Mouse (Mus musculus): ENCODE measurements around the gene Fam222a. TPM values are rescaled to one million over a fixed set of nuclear protein-coding genes. Genes with fewer than 3 reads are reported as not detected.

Gene Fam222a
- polyA plus RNA-seq, 1 experiment from 2014 or later = 0.83 TPM

GRCm38 (mm10) chr5:114618851-114619250, 51.0 kb downstream of the Fam222a start:
- ATAC-seq (replicated peaks; ENCODE audit: extremely low read depth, insufficient read depth, low FRiP score) = no peak
- no peak overlapping the region for H3K27ac ChIP-seq (ENCODE audit: low read length)
- H3K27me3 ChIP-seq (ENCODE audit: control insufficient read depth, insufficient read depth, low read length) = no peaks in the 10 kb centered on the region
- H3K9me3 ChIP-seq (replicated peaks; ENCODE audit: control insufficient read depth, low read length) = no peaks in the 10 kb centered on the region
- H3K36me3 ChIP-seq (ENCODE audit: control insufficient read depth, insufficient read depth) = no peaks in the 10 kb centered on the region
- no peak overlapping the region for H3K4me2 ChIP-seq (ENCODE audit: low read depth, low read length)
- WGBS = 29% methylated on average over 8 of the region's 8 CpGs
- H3K4me1 ChIP-seq (ENCODE audit: control insufficient read depth, insufficient read depth, low read length) = no peaks in the 10 kb centered on the region
- H3K9ac ChIP-seq (ENCODE audit: low read length) = no peak overlapping the region
- H3K4me3 ChIP-seq (ENCODE audit: low read length) = no peak overlapping the region

GRCm38 (mm10) chr5:114620305-114620704, 52.5 kb downstream of the Fam222a start:
- ATAC-seq (replicated peaks; ENCODE audit: extremely low read depth, insufficient read depth, low FRiP score) = no peak
- 34% methylated on average over 6 of the region's 6 CpGs for WGBS

GRCm38 (mm10) chr5:114625590-114625989, 57.8 kb downstream of the Fam222a start:
- no peak overlapping the region for H3K4me3 ChIP-seq (ENCODE audit: low read length)
- ATAC-seq (replicated peaks; ENCODE audit: extremely low read depth, insufficient read depth, low FRiP score) = no peak

More at GRCm38 (mm10) chr5:114620305-114620704, 52.5 kb downstream of the Fam222a start:
- Histone ChIP-seq H3K9me3 (replicated peaks; ENCODE audit: control insufficient read depth, low read length) (no peaks in the 10 kb centered on the region), H3K9ac (ENCODE audit: low read length) (no peak overlapping the region), H3K4me2 (ENCODE audit: low read depth, low read length) (no peak overlapping the region), H3K27ac (ENCODE audit: low read length) (no peak overlapping the region), H3K4me3 (ENCODE audit: low read length) (no peak overlapping the region), H3K36me3 (ENCODE audit: control insufficient read depth, insufficient read depth) (no peaks in the 10 kb centered on the region), H3K27me3 (ENCODE audit: control insufficient read depth, insufficient read depth, low read length) (no peaks in the 10 kb centered on the region), H3K4me1 (ENCODE audit: control insufficient read depth, insufficient read depth, low read length) (no peaks in the 10 kb centered on the region)

GRCm38 (mm10) chr5:114631336-114631735, 63.5 kb downstream of the Fam222a start:
- no peak overlapping the region for H3K27ac ChIP-seq (ENCODE audit: low read length)
- no peak overlapping the region for H3K4me3 ChIP-seq (ENCODE audit: low read length)
- 48% methylated on average over 2 of the region's 2 CpGs for WGBS
- no peak overlapping the region for H3K4me2 ChIP-seq (ENCODE audit: low read depth, low read length)
- no peaks in the 10 kb centered on the region for H3K4me1 ChIP-seq (ENCODE audit: control insufficient read depth, insufficient read depth, low read length)
- H3K27me3 ChIP-seq (ENCODE audit: control insufficient read depth, insufficient read depth, low read length) = no peaks in the 10 kb centered on the region
- no peaks in the 10 kb centered on the region for H3K36me3 ChIP-seq (ENCODE audit: control insufficient read depth, insufficient read depth)
- H3K9ac ChIP-seq (ENCODE audit: low read length) = no peak overlapping the region
- no peak for ATAC-seq (replicated peaks; ENCODE audit: extremely low read depth, insufficient read depth, low FRiP score)
- no peaks in the 10 kb centered on the region for H3K9me3 ChIP-seq (replicated peaks; ENCODE audit: control insufficient read depth, low read length)

More at GRCm38 (mm10) chr5:114625590-114625989, 57.8 kb downstream of the Fam222a start:
- no peaks in the 10 kb centered on the region for H3K27me3 ChIP-seq (ENCODE audit: control insufficient read depth, insufficient read depth, low read length)
- WGBS = 21% methylated on average over 3 of the region's 3 CpGs
- no peaks in the 10 kb centered on the region for H3K4me1 ChIP-seq (ENCODE audit: control insufficient read depth, insufficient read depth, low read length)
- no peak overlapping the region for H3K27ac ChIP-seq (ENCODE audit: low read length)
- no peak overlapping the region for H3K9ac ChIP-seq (ENCODE audit: low read length)
- H3K4me2 ChIP-seq (ENCODE audit: low read depth, low read length) = no peak overlapping the region
- H3K9me3 ChIP-seq (replicated peaks; ENCODE audit: control insufficient read depth, low read length) = no peaks in the 10 kb centered on the region
- no peaks in the 10 kb centered on the region for H3K36me3 ChIP-seq (ENCODE audit: control insufficient read depth, insufficient read depth)

- no peaks in the 10 kb centered on the region for H3K36me3 ChIP-seq (ENCODE audit: control insufficient read depth, insufficient read depth)
- H3K9ac ChIP-seq (ENCODE audit: low read length) = no peak overlapping the region
- ATAC-seq (replicated peaks; ENCODE audit: extremely low read depth, insufficient read depth, low FRiP score) = no peak
- peaks cover 13% of the 10 kb centered on the region; the same call in 1 of the 2 replicates for H3K27me3 ChIP-seq (ENCODE audit: control insufficient read depth, insufficient read depth, low read length)
- WGBS = 71% methylated on average over 25 of the region's 25 CpGs
- H3K9me3 ChIP-seq (replicated peaks; ENCODE audit: control insufficient read depth, low read length) = no peaks in the 10 kb centered on the region
- H3K4me1 ChIP-seq (ENCODE audit: control insufficient read depth, insufficient read depth, low read length) = no peaks in the 10 kb centered on the region
- H3K4me3 ChIP-seq (ENCODE audit: low read length) = no peak overlapping the region
- H3K27ac ChIP-seq (ENCODE audit: low read length) = no peak overlapping the region
- H3K4me2 ChIP-seq (ENCODE audit: low read depth, low read length) = no peak overlapping the region
Observed at GRCm38 (mm10) chr5:114636091-114636490, 68.3 kb downstream of the Fam222a start.

GRCm38 (mm10) chr5:114638769-114639644, 71.2 kb downstream of the Fam222a start:
- H3K27ac ChIP-seq (ENCODE audit: low read length) = no peak overlapping the region
- no peaks in the 10 kb centered on the region for H3K9me3 ChIP-seq (replicated peaks; ENCODE audit: control insufficient read depth, low read length)
- H3K27me3 ChIP-seq (ENCODE audit: control insufficient read depth, insufficient read depth, low read length) = peaks cover 16% of the 10 kb centered on the region; the same call in 1 of the 2 replicates
- peak overlapping the region; percentile 29; the same call in 1 of the 2 replicates for H3K4me2 ChIP-seq (ENCODE audit: low read depth, low read length)
- H3K9ac ChIP-seq (ENCODE audit: low read length) = no peak overlapping the region
- H3K36me3 ChIP-seq (ENCODE audit: control insufficient read depth, insufficient read depth) = no peaks in the 10 kb centered on the region
- H3K4me3 ChIP-seq (ENCODE audit: low read length) = no peak overlapping the region
- no peaks in the 10 kb centered on the region for H3K4me1 ChIP-seq (ENCODE audit: control insufficient read depth, insufficient read depth, low read length)
- ATAC-seq (replicated peaks; ENCODE audit: extremely low read depth, insufficient read depth, low FRiP score) = peak; percentile 80; the same call in 1 of the 2 replicates
- WGBS = 14% methylated on average over 22 of the region's 22 CpGs

- Histone ChIP-seq H3K9ac (ENCODE audit: low read length) (no peak overlapping the region), H3K27ac (ENCODE audit: low read length) (no peak overlapping the region), H3K4me3 (ENCODE audit: low read length) (no peak overlapping the region), H3K4me1 (ENCODE audit: control insufficient read depth, insufficient read depth, low read length) (no peaks in the 10 kb centered on the region), H3K9me3 (replicated peaks; ENCODE audit: control insufficient read depth, low read length) (no peaks in the 10 kb centered on the region), H3K4me2 (ENCODE audit: low read depth, low read length) (peak overlapping the region; percentile 24; the same call in 1 of the 2 replicates), H3K27me3 (ENCODE audit: control insufficient read depth, insufficient read depth, low read length) (peaks cover 17% of the 10 kb centered on the region; the same call in 1 of the 2 replicates), H3K36me3 (ENCODE audit: control insufficient read depth, insufficient read depth) (no peaks in the 10 kb centered on the region)
- peak; percentile 57; the same call in 1 of the 2 replicates for ATAC-seq (replicated peaks; ENCODE audit: extremely low read depth, insufficient read depth, low FRiP score)
- WGBS = 22% methylated on average over 7 of the region's 7 CpGs
Observed at GRCm38 (mm10) chr5:114639645-114639957, 71.8 kb downstream of the Fam222a start.

GRCm38 (mm10) chr5:114640809-114641208, 73.0 kb downstream of the Fam222a start:
- no peaks in the 10 kb centered on the region for H3K4me1 ChIP-seq (ENCODE audit: control insufficient read depth, insufficient read depth, low read length)
- peaks cover 19% of the 10 kb centered on the region; the same call in 1 of the 2 replicates for H3K27me3 ChIP-seq (ENCODE audit: control insufficient read depth, insufficient read depth, low read length)
- no peak overlapping the region for H3K4me3 ChIP-seq (ENCODE audit: low read length)
- ATAC-seq (replicated peaks; ENCODE audit: extremely low read depth, insufficient read depth, low FRiP score) = no peak
- H3K27ac ChIP-seq (ENCODE audit: low read length) = no peak overlapping the region
- no peak overlapping the region for H3K9ac ChIP-seq (ENCODE audit: low read length)
- H3K36me3 ChIP-seq (ENCODE audit: control insufficient read depth, insufficient read depth) = no peaks in the 10 kb centered on the region
- no peak overlapping the region for H3K4me2 ChIP-seq (ENCODE audit: low read depth, low read length)
- 74% methylated on average over 10 of the region's 10 CpGs for WGBS
- no peaks in the 10 kb centered on the region for H3K9me3 ChIP-seq (replicated peaks; ENCODE audit: control insufficient read depth, low read length)

GRCm38 (mm10) chr5:114644918-114645317, 77.1 kb downstream of the Fam222a start:
- peaks cover 13% of the 10 kb centered on the region; the same call in 1 of the 2 replicates for H3K27me3 ChIP-seq (ENCODE audit: control insufficient read depth, insufficient read depth, low read length)
- H3K36me3 ChIP-seq (ENCODE audit: control insufficient read depth, insufficient read depth) = no peaks in the 10 kb centered on the region
- no peak overlapping the region for H3K9ac ChIP-seq (ENCODE audit: low read length)
- no peaks in the 10 kb centered on the region for H3K9me3 ChIP-seq (replicated peaks; ENCODE audit: control insufficient read depth, low read length)
- ATAC-seq (replicated peaks; ENCODE audit: extremely low read depth, insufficient read depth, low FRiP score) = no peak
- no peak overlapping the region for H3K27ac ChIP-seq (ENCODE audit: low read length)
- 30% methylated on average over 6 of the region's 6 CpGs for WGBS
- H3K4me2 ChIP-seq (ENCODE audit: low read depth, low read length) = no peak overlapping the region
- H3K4me3 ChIP-seq (ENCODE audit: low read length) = no peak overlapping the region
- H3K4me1 ChIP-seq (ENCODE audit: control insufficient read depth, insufficient read depth, low read length) = peaks cover 6% of the 10 kb centered on the region

All from heart, embryonic 16.5 days (tissue).